Mouse (Mus musculus) liver, adult 2 months (tissue): ENCODE results near the gene Krt80.

Experiments used
- CTCF ChIP-seq: fragments of 200-500 bp; IDR thresholded peaks from 2 replicates; pipeline ENCODE4 v1.5.1; 2011; ENCODE audit warnings: low read depth, low read length, control low read depth
- POLR2A ChIP-seq: fragments of 200-500 bp; IDR thresholded peaks from 2 replicates; pipeline ENCODE4 v1.6.1; 2011; ENCODE audit warnings: low read length, control low read depth; ENCODE audit not compliant: insufficient read depth; ENCODE audit errors: extremely low read depth

DNA sequence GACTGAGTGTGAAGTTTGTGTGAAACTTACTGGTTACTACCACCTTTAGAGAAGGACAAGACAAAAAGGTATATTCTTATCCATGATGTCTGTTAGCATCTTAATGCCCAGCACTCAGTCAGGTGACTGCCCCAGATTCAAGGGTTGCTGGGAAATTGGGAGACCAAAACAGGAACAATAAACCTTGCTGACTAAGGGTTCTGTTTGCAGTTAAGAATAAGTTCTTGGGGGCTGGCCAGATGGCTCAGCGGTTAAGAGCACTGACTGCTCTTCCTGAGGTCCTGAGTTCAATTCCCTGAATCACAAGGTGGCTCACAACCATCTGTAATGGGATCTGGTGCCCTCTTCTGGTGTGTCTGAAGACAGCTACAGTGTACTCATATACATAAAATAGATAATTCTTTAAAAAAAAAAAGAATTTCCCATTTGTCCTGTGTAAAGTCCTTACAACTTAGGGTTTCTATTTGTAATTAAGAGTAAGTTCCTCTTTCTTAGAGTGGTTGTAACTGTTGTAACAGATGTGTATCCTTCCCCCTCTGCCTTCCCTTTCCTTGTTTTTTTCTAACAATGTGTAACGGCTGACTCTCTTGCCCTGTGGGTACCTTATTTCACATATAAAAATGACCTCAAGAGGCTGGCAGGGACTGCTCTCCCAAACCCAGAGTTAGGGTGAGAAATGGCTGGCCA lies 52.0 kb downstream of the Krt80 start:
- TF ChIP-seq CTCF (no peak), POLR2A (no peak)
